Mouse (Mus musculus) intestine, postnatal 0 days (tissue): ENCODE measurements around the gene Lman2l. TPM values are rescaled to one million over a fixed set of nuclear protein-coding genes. Genes with fewer than 3 reads are reported as not detected.

Source experiments
- ATAC-seq: fragments of 200-750 bp; cut with Nextera tagmentation; 2 replicates; pipeline ENCODE4 v1.8.0; 2017; ENCODE audit warnings: mild to moderate bottlenecking, moderate TSS enrichment, moderate library complexity
- H3K27ac ChIP-seq: fragments of 300-500 bp; sonication (generic); 2 replicates; pipeline ENCODE4 v1.5.1; 2014; ENCODE audit warnings: mild to moderate bottlenecking, low read depth, low read length, moderate library complexity
- H3K27me3 ChIP-seq: fragments of 300-500 bp; sonication (generic); replicated peaks from 2 replicates; pipeline ENCODE4 v1.6.1; 2014; ENCODE audit warnings: low read length, mixed read lengths; ENCODE audit not compliant: control insufficient read depth, insufficient read depth
- H3K36me3 ChIP-seq: fragments of 300-500 bp; sonication (generic); 2 replicates; pipeline ENCODE4 v1.6.1; 2014; ENCODE audit warnings: mild to moderate bottlenecking, moderate library complexity; ENCODE audit not compliant: control insufficient read depth, insufficient read depth
- H3K4me1 ChIP-seq: fragments of 300-500 bp; sonication (generic); replicated peaks from 2 replicates; pipeline ENCODE4 v1.6.1; 2014; ENCODE audit warnings: antibody characterized with exemption, low read length, mixed read lengths; ENCODE audit not compliant: control insufficient read depth, insufficient read depth
- H3K4me2 ChIP-seq: fragments of 300-500 bp; sonication (generic); replicated peaks from 2 replicates; pipeline ENCODE4 v1.6.1; 2014; ENCODE audit warnings: low read depth, mild to moderate bottlenecking, moderate library complexity
- H3K4me3 ChIP-seq: fragments of 300-500 bp; sonication (generic); 2 replicates; pipeline ENCODE4 v1.5.1; 2014; ENCODE audit warnings: low read depth, low read length
- H3K9ac ChIP-seq: fragments of 300-500 bp; sonication (generic); 2 replicates; pipeline ENCODE4 v1.6.1; 2014; ENCODE audit warnings: mild to moderate bottlenecking, low read depth, low read length
- H3K9me3 ChIP-seq: fragments of 300-500 bp; sonication (generic); 2 replicates; pipeline ENCODE4 v1.6.1; 2016; ENCODE audit warnings: mixed run types; ENCODE audit not compliant: control insufficient read depth
- CTCF ChIP-seq: sonication (generic); IDR thresholded peaks from 2 replicates; pipeline ENCODE4 v1.5.1; 2016; ENCODE audit warnings: low read depth, mild to moderate bottlenecking, control low read depth, antibody characterized with exemption, moderate library complexity
- WGBS: fragments of 180-500 bp; shearing (Covaris S2); extraction: QIAGEN DNeasy Blood & Tissue Kit; methylation state at CpG from one replicate; pipeline ENCODE4 v1.1.7; 2014; 5-methylcytosine and 5-hydroxymethylcytosine counted together
- polyA plus RNA-seq: library from polyadenylated mRNA; unstranded; fragments of >200 nt; fragmentation: Nextera tagmentation; extraction: Ambion mirVana; gene quantifications from 2 replicates; pipeline ENCODE4 v1.2.1, GENCODE M21; 2015

The Lman2l gene
- polyA plus RNA-seq, 1 experiment from 2014 or later, result 10.5 TPM

DNA sequence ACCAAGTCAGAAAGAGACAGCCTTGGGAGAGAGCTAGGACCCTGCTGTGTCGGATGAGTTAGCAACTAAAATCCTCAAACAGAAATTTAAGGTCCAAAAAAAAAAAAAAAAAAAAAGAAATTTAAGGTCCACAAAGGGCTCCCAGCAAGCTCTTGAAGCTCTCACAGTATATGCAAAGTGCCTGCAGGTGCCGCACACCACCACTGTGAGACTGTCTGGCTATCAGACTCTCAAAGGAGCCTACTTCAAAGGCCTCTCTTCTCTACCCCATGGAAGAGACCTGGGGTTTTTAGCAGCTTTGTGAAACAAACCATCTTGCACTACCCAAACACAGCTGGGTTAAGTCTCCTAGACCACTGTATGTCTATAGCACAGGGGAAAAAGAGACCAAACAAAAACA is 15.6 kb downstream of the Lman2l start:
- H3K9me3 ChIP-seq, result no peaks in the 10 kb centered on the region
- H3K4me1 ChIP-seq, result no peaks in the 10 kb centered on the region
- no peak overlapping the region for H3K4me2 ChIP-seq
- H3K9ac ChIP-seq, result no peak overlapping the region
- WGBS, result 96% methylated on average over 2 of the region's 2 CpGs
- ATAC-seq, result no peak
- H3K27me3 ChIP-seq, result no peaks in the 10 kb centered on the region
- peaks cover 65% of the 10 kb centered on the region for H3K36me3 ChIP-seq
- no peak overlapping the region for H3K27ac ChIP-seq
- no peak for TF ChIP-seq CTCF
- H3K4me3 ChIP-seq, result no peak overlapping the region

DNA sequence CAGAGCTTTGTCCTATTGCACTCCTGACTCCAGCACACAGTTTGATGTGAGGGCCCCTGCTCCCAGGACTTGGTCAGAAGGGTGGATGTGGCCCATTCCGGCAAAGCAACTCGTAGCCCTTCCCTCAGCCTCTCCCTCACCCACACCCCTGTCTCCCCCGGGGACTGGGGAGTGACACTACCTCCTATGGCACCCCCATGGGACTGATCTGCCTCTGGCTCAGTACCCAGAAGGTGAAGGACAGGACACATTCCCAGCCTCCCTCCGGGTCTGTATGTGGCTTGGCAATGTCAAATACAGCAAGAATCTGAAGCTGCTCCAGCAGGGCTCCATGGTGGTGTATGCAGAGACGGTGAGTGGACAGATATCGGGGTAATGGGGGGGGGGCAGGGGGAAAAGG is 40.5 kb downstream of the Lman2l start:
- Histone ChIP-seq H3K27ac (no peak overlapping the region), H3K36me3 (no peaks in the 10 kb centered on the region), H3K9ac (no peak overlapping the region), H3K4me2 (no peak overlapping the region), H3K4me3 (no peak overlapping the region), H3K9me3 (no peaks in the 10 kb centered on the region), H3K4me1 (no peaks in the 10 kb centered on the region), H3K27me3 (no peaks in the 10 kb centered on the region)
- TF ChIP-seq CTCF, result no peak
- no peak for ATAC-seq
- WGBS, result 73% methylated on average over 6 of the region's 6 CpGs

DNA sequence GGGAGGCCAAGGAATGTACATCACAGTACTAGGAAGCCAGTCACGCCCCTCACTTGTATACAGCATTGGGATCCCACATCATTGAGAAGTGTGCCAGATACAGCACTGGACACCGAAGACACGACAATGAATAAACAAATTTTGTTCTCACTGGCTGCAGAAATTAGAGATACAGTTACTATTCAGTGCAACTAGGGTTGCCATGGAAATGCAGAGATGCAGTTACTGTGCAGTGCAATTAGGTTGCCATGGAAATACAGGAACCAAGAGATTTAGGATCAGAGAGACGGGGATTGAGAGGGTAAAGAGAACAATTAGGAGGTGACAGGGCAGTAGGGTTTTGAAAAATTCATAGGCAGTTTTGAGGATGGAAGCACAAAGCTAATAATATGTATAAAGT is 43.6 kb downstream of the Lman2l start:
- no peaks in the 10 kb centered on the region for H3K9me3 ChIP-seq
- H3K27me3 ChIP-seq, result no peaks in the 10 kb centered on the region
- WGBS, result 68% methylated on average over 4 of the region's 4 CpGs
- TF ChIP-seq CTCF, result no peak
- H3K27ac ChIP-seq, result no peak overlapping the region
- no peak overlapping the region for H3K4me2 ChIP-seq
- H3K4me1 ChIP-seq, result no peaks in the 10 kb centered on the region
- no peak overlapping the region for H3K9ac ChIP-seq
- H3K4me3 ChIP-seq, result no peak overlapping the region
- H3K36me3 ChIP-seq, result no peaks in the 10 kb centered on the region
- no peak for ATAC-seq

DNA sequence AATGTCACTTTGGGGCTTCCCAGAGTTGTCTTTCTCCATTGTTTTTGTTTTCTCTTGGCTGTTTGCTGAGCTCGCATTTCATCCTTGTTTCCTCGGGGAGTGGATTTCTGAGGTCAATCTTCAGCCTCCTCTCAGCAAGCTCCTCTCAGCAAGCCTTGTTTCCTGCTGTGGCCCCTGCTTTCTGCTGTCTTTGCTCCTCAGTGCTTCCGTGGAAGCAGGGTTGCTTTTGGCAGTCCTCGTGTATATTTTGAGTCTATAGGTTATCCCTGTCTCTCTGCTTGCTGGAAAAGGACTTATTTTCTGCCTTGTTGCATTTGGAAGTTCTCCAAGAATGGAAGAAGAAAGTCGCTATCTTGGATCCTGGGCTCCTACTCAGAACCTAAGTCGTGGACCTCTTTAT is 48.0 kb downstream of the Lman2l start:
- WGBS, result 19% methylated on average over 6 of the region's 6 CpGs
- H3K9ac ChIP-seq, result no peak overlapping the region
- no peaks in the 10 kb centered on the region for H3K4me1 ChIP-seq
- no peak for ATAC-seq
- no peak for TF ChIP-seq CTCF
- no peak overlapping the region for H3K4me2 ChIP-seq
- H3K9me3 ChIP-seq, result no peaks in the 10 kb centered on the region
- H3K36me3 ChIP-seq, result no peaks in the 10 kb centered on the region
- no peak overlapping the region for H3K27ac ChIP-seq
- H3K27me3 ChIP-seq, result no peaks in the 10 kb centered on the region
- H3K4me3 ChIP-seq, result no peak overlapping the region

DNA sequence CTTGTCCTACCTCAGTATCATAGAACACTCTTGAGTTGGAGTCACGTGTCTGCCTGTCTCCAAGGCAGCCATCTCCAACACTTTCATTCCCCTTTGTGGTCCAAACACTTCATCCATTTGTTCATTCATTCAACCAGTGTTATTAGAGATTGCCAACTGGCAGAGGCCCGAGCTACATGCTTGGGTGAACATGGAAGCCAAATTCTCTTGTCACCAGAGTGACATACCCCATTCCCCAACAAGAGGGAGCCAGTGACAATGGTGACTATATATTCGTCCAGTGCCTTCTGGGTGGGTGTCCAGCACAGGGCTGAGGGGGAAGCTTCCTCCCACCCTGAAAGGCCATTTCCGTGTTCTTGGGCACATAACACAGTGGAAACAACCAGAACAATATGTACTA is 65.5 kb downstream of the Lman2l start:
- H3K9ac ChIP-seq, result no peak overlapping the region
- no peak overlapping the region for H3K4me2 ChIP-seq
- H3K27ac ChIP-seq, result no peak overlapping the region
- no peaks in the 10 kb centered on the region for H3K4me1 ChIP-seq
- TF ChIP-seq CTCF, result 0 out of 2 replicates have a peak, but pooled peaks have one; percentile 14
- WGBS, result 74% methylated on average over 4 of the region's 4 CpGs
- no peaks in the 10 kb centered on the region for H3K36me3 ChIP-seq
- H3K4me3 ChIP-seq, result no peak overlapping the region
- no peak for ATAC-seq
- H3K27me3 ChIP-seq, result no peaks in the 10 kb centered on the region
- no peaks in the 10 kb centered on the region for H3K9me3 ChIP-seq

DNA sequence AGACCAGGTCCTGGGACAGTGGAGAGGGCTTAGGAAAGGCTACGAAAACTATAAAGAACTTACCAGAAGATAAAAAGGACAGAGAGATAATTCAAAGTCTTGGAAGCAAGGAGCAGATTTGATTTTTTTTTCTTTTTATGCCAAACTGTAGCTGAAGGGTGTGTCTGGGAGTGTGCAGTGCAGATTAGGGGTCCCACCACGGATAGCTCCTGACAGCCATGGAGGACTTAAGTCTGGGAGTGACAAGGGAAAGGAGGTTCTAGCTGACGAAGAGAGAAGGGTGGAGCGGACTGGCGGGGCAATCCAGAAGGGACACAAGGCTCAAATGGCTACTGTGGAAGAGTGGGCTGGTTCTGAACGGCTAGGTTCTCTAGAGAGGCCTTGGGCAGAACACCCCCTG is 66.2 kb downstream of the Lman2l start:
- no peak overlapping the region for H3K27ac ChIP-seq
- no peak overlapping the region for H3K4me2 ChIP-seq
- no peaks in the 10 kb centered on the region for H3K27me3 ChIP-seq
- WGBS, result 65% methylated on average over 6 of the region's 6 CpGs
- no peak overlapping the region for H3K9ac ChIP-seq
- TF ChIP-seq CTCF, result no peak
- no peak for ATAC-seq
- H3K9me3 ChIP-seq, result no peaks in the 10 kb centered on the region
- H3K36me3 ChIP-seq, result no peaks in the 10 kb centered on the region
- H3K4me1 ChIP-seq, result no peaks in the 10 kb centered on the region
- H3K4me3 ChIP-seq, result no peak overlapping the region
